8 mouse cellular contexts compared by ENCODE assay signal in the genomic region with DNA sequence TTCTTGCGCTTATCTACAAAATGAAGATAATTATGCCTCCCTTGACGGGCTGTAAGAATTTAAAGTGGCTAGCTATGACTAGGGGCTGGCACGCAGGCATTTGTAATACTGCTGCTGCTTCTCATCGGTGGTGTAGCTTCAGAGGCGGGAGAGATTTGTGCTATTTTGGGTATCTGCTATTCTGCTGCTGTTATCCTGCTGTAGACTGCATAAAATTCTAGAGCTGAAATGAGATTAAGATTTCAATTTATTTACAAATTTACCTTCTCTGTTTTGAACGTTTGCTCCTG. TPM values are rescaled to one million over a fixed set of nuclear protein-coding genes. Genes with fewer than 3 reads are reported as not detected.
DNase-seq lines count a peak whose midpoint lies in the region; ATAC-seq lines count a peak whose summit lies in the region.

No protein-coding gene starts in this region.

- no peak for ATAC-seq in kidney, embryonic 16.5 days (ENCODE audit: low FRiP score, low TSS enrichment)
- no peak for ATAC-seq in embryonic facial prominence, embryonic 11.5 days (replicated peaks; ENCODE audit: insufficient number of reproducible peaks, low FRiP score, low TSS enrichment, low read depth)
- no peak for ATAC-seq in hindbrain, embryonic 15.5 days (ENCODE audit: low FRiP score, low read depth)
- no peak for ATAC-seq in midbrain, embryonic 16.5 days

- peak overlapping the region; percentile 94 for H3K4me2 ChIP-seq in kidney, embryonic 16.5 days (replicated peaks; ENCODE audit: low read depth, low read length)
- H3K4me2 ChIP-seq in embryonic facial prominence, embryonic 11.5 days (ENCODE audit: low read depth, low read length) = peak overlapping the region; percentile 83
- H3K4me2 ChIP-seq in hindbrain, embryonic 15.5 days = peak overlapping the region; percentile 77
- H3K4me2 ChIP-seq in midbrain, embryonic 16.5 days (ENCODE audit: low read length) = peak overlapping the region; percentile 83

- H3K36me3 ChIP-seq in kidney, embryonic 16.5 days (ENCODE audit: insufficient read depth, low read length) = no peaks in the 10 kb centered on the region
- H3K36me3 ChIP-seq in embryonic facial prominence, embryonic 11.5 days (replicated peaks; ENCODE audit: control insufficient read depth, insufficient read depth, low read depth, low read length) = no peaks in the 10 kb centered on the region
- no peaks in the 10 kb centered on the region for H3K36me3 ChIP-seq in hindbrain, embryonic 15.5 days
- H3K36me3 ChIP-seq in midbrain, embryonic 16.5 days (ENCODE audit: control insufficient read depth, insufficient read depth, low read length) = no peaks in the 10 kb centered on the region

- peak overlapping the region; percentile 92 for H3K4me3 ChIP-seq in kidney, embryonic 16.5 days (ENCODE audit: low read length)
- H3K4me3 ChIP-seq in embryonic facial prominence, embryonic 11.5 days (ENCODE audit: low read depth, low read length) = peak overlapping the region; percentile 87
- H3K4me3 ChIP-seq in hindbrain, embryonic 15.5 days = peak overlapping the region; percentile 83
- H3K4me3 ChIP-seq in midbrain, embryonic 16.5 days (ENCODE audit: low read depth, low read length) = peak overlapping the region; percentile 68

- no peaks in the 10 kb centered on the region; the same call in 1 of the 2 replicates for H3K9me3 ChIP-seq in kidney, embryonic 16.5 days (ENCODE audit: low read length)
- no peaks in the 10 kb centered on the region for H3K9me3 ChIP-seq in embryonic facial prominence, embryonic 11.5 days (replicated peaks; ENCODE audit: control insufficient read depth, low read length)
- H3K9me3 ChIP-seq in hindbrain, embryonic 15.5 days = no peaks in the 10 kb centered on the region
- no peaks in the 10 kb centered on the region for H3K9me3 ChIP-seq in midbrain, embryonic 16.5 days (replicated peaks; ENCODE audit: control insufficient read depth, low read length, poor library complexity, severe bottlenecking)

- no peak for DNase-seq in kidney, postnatal 4 days
- no peak for DNase-seq in embryonic facial prominence, embryonic 11.5 days (ENCODE audit: low spot score)
- DNase-seq in thymus, postnatal 36 days = no peak
- no peak for DNase-seq in gastrocnemius, postnatal 25 days
- no peak for DNase-seq in cerebellum, postnatal 25 days

- H3K27me3 ChIP-seq in kidney, embryonic 16.5 days (ENCODE audit: insufficient read depth, low read length) = no peaks in the 10 kb centered on the region; the same call in 1 of the 2 replicates
- no peaks in the 10 kb centered on the region for H3K27me3 ChIP-seq in embryonic facial prominence, embryonic 11.5 days (ENCODE audit: control insufficient read depth, insufficient read depth, low read length)
- H3K27me3 ChIP-seq in hindbrain, embryonic 15.5 days = no peaks in the 10 kb centered on the region
- H3K27me3 ChIP-seq in midbrain, embryonic 16.5 days (ENCODE audit: control insufficient read depth, insufficient read depth, low read depth, low read length) = no peaks in the 10 kb centered on the region

- H3K27ac ChIP-seq in kidney, embryonic 16.5 days (ENCODE audit: low read length) = no peak overlapping the region
- H3K27ac ChIP-seq in embryonic facial prominence, embryonic 11.5 days (replicated peaks; ENCODE audit: low read depth, low read length) = no peak overlapping the region
- H3K27ac ChIP-seq in hindbrain, embryonic 15.5 days (replicated peaks) = peak overlapping the region; percentile 88
- no peak overlapping the region for H3K27ac ChIP-seq in midbrain, embryonic 16.5 days (ENCODE audit: low read length)

- H3K9ac ChIP-seq in kidney, embryonic 16.5 days (replicated peaks; ENCODE audit: low read length) = peak overlapping the region; percentile 93
- no peak overlapping the region for H3K9ac ChIP-seq in embryonic facial prominence, embryonic 11.5 days (replicated peaks; ENCODE audit: low read length)
- peak overlapping the region; percentile 91 for H3K9ac ChIP-seq in hindbrain, embryonic 15.5 days
- H3K9ac ChIP-seq in midbrain, embryonic 16.5 days (ENCODE audit: low read depth, low read length) = peak overlapping the region; percentile 81

- WGBS in kidney, embryonic 16.5 days = 67% methylated on average over 6 of the region's 6 CpGs
- 57% methylated on average over 6 of the region's 6 CpGs for WGBS in embryonic facial prominence, embryonic 11.5 days
- 45% methylated on average over 6 of the region's 6 CpGs for WGBS in hindbrain, embryonic 15.5 days
- WGBS in midbrain, embryonic 16.5 days = 45% methylated on average over 6 of the region's 6 CpGs

- peaks cover 12% of the 10 kb centered on the region for H3K4me1 ChIP-seq in kidney, embryonic 16.5 days (ENCODE audit: insufficient read depth, low read length)
- H3K4me1 ChIP-seq in embryonic facial prominence, embryonic 11.5 days (ENCODE audit: control insufficient read depth, insufficient read depth, low read length) = no peaks in the 10 kb centered on the region
- peaks cover 26% of the 10 kb centered on the region for H3K4me1 ChIP-seq in hindbrain, embryonic 15.5 days (replicated peaks)
- H3K4me1 ChIP-seq in midbrain, embryonic 16.5 days (ENCODE audit: control insufficient read depth, insufficient read depth, low read length) = peaks cover 14% of the 10 kb centered on the region

RNA-seq across cellular contexts. Expression of a gene that starts 1.1 kb away (rescaled TPM):
- polyA plus RNA-seq in kidney, embryonic 16.5 days (2015; fragmentation: Nextera tagmentation; extraction: Ambion mirVana) = 12.3 and 12.4 TPM in 2 replicates
- polyA plus RNA-seq in embryonic facial prominence, embryonic 11.5 days (2014; fragmentation: Nextera tagmentation; extraction: Ambion mirVana) = 14.9 and 15.1 TPM in 2 replicates
- polyA plus RNA-seq in hindbrain, embryonic 15.5 days (2015; fragmentation: Nextera tagmentation; extraction: Ambion mirVana) = 27.1 and 30.3 TPM in 2 replicates
- 35.0 and 35.7 TPM in 2 replicates for polyA plus RNA-seq in midbrain, embryonic 16.5 days (2015; fragmentation: Nextera tagmentation; extraction: Ambion mirVana)
- 1 to 10 TPM; 2.5 to 3.2 TPM for total RNA-seq in gastrocnemius, postnatal 25 days (2021)

RNA-seq across cellular contexts. Expression of a gene that starts 48.5 kb away (rescaled TPM):
- 0.40 and 0.86 TPM in 2 replicates for polyA plus RNA-seq in kidney, embryonic 16.5 days (2015; fragmentation: Nextera tagmentation; extraction: Ambion mirVana)
- 2.9 and 3.7 TPM in 2 replicates for polyA plus RNA-seq in embryonic facial prominence, embryonic 11.5 days (2014; fragmentation: Nextera tagmentation; extraction: Ambion mirVana)
- 23.3 and 27.4 TPM in 2 replicates for polyA plus RNA-seq in hindbrain, embryonic 15.5 days (2015; fragmentation: Nextera tagmentation; extraction: Ambion mirVana)
- polyA plus RNA-seq in midbrain, embryonic 16.5 days (2015; fragmentation: Nextera tagmentation; extraction: Ambion mirVana) = 31.5 and 33.6 TPM in 2 replicates
- total RNA-seq in gastrocnemius, postnatal 25 days (2021) = under 1 TPM; 0.11 to 0.13 TPM

RNA-seq across cellular contexts. Expression of a gene that starts 57.5 kb away (rescaled TPM):
- polyA plus RNA-seq in kidney, embryonic 16.5 days (2015; fragmentation: Nextera tagmentation; extraction: Ambion mirVana) = 9.8 and 11.5 TPM in 2 replicates
- 21.7 and 24.0 TPM in 2 replicates for polyA plus RNA-seq in embryonic facial prominence, embryonic 11.5 days (2014; fragmentation: Nextera tagmentation; extraction: Ambion mirVana)
- polyA plus RNA-seq in hindbrain, embryonic 15.5 days (2015; fragmentation: Nextera tagmentation; extraction: Ambion mirVana) = 12.2 and 12.3 TPM in 2 replicates
- polyA plus RNA-seq in midbrain, embryonic 16.5 days (2015; fragmentation: Nextera tagmentation; extraction: Ambion mirVana) = 10.7 and 10.9 TPM in 2 replicates
- total RNA-seq in gastrocnemius, postnatal 25 days (2021) = 10 to 100 TPM; 11.8 to 14.9 TPM
